ENCODE assay signal across 10 mouse cellular contexts in the genomic region with DNA sequence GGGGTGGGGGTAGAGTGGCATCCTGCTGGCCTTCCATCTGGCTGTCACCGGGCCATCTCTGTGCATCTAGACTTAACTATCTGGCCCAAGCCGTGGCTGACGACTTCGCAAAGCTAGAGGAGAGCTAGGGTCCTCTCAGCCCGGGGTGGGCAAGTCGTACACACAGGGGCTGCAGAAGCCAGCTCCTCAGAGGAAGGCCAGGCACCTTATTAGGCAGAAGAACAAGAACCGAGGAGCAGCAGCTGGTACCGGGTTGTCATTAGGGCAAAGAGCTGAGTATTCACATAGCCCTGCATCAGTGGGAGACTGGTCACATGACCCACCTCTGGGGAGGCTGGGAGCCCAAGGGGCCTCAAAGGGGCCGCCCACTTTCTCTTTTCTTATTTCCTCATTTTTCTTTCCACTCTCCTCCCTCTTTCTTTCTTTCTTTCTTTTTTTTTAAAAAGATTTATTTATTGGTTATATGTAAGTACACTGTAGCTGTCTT. TPM values are rescaled to one million over a fixed set of nuclear protein-coding genes. Genes with fewer than 3 reads are reported as not detected.
DNase-seq lines count a peak whose midpoint lies in the region; ATAC-seq and TF ChIP-seq lines count a peak whose summit lies in the region.
"Had no signal": no experiment of that assay in that cellular context is flagged by ENCODE, and none has a peak within 500 bp of the region (broad histone marks: within the 10 kb centered on the region; RNA-seq: fewer than 3 reads in every experiment).

No protein-coding gene starts in this region.

- no peaks in the 10 kb centered on the region for H3K79me2 ChIP-seq in heart, adult 2 months (replicated peaks; ENCODE audit: control insufficient read depth, insufficient read depth, low read length)

- no peaks in the 10 kb centered on the region for H3K36me3 ChIP-seq in heart, embryonic 12.5 days
- no peaks in the 10 kb centered on the region for H3K36me3 ChIP-seq in heart, adult 2 months (ENCODE audit: control insufficient read depth, insufficient read depth, low read length)
- H3K36me3 ChIP-seq in E14TG2a.4 (ENCODE audit: insufficient read depth, low read length): no peaks in the 10 kb centered on the region
- no peaks in the 10 kb centered on the region for H3K36me3 ChIP-seq in hindbrain, embryonic 10.5 days
- no peaks in the 10 kb centered on the region for H3K36me3 ChIP-seq in midbrain, embryonic 12.5 days

- no peak overlapping the region for H3K27ac ChIP-seq in heart, embryonic 12.5 days (ENCODE audit: poor library complexity, severe bottlenecking)
- no peak overlapping the region for H3K27ac ChIP-seq in heart, adult 2 months
- H3K27ac ChIP-seq in hindbrain, embryonic 10.5 days: peak overlapping the region; percentile 73
- peak overlapping the region; percentile 52 for H3K27ac ChIP-seq in midbrain, embryonic 12.5 days (replicated peaks)

- WGBS in heart, embryonic 12.5 days: 6% methylated on average over 9 of the region's 9 CpGs
- 15% methylated on average over 9 of the region's 9 CpGs for WGBS in heart, adult 2 months
- 7% methylated on average over 9 of the region's 9 CpGs for WGBS in hindbrain, embryonic 10.5 days
- WGBS in midbrain, embryonic 12.5 days: 6% methylated on average over 9 of the region's 9 CpGs

- ATAC-seq in heart, embryonic 12.5 days (ENCODE audit: insufficient number of reproducible peaks, low FRiP score): no peak
- ATAC-seq in midbrain, embryonic 12.5 days (ENCODE audit: low FRiP score, low read depth): 0 out of 2 replicates have a peak, but pooled peaks have one; percentile 44
- ATAC-seq: CD4-positive, CD25-positive, alpha-beta regulatory T cell, adult 4 months had no signal

- H3K9me3 ChIP-seq in heart, embryonic 12.5 days (replicated peaks): no peaks in the 10 kb centered on the region
- no peaks in the 10 kb centered on the region for H3K9me3 ChIP-seq in E14TG2a.4 (ENCODE audit: low read length)
- no peaks in the 10 kb centered on the region for H3K9me3 ChIP-seq in hindbrain, embryonic 10.5 days
- no peaks in the 10 kb centered on the region for H3K9me3 ChIP-seq in midbrain, embryonic 12.5 days

- peak overlapping the region; percentile 41; the same call in 1 of the 2 replicates for H3K9ac ChIP-seq in heart, embryonic 12.5 days
- no peak overlapping the region for H3K9ac ChIP-seq in heart, adult 2 months (ENCODE audit: low read depth, low read length)
- H3K9ac ChIP-seq in midbrain, embryonic 12.5 days (replicated peaks): peak overlapping the region; percentile 28; the same call in 1 of the 2 replicates

- intact Hi-C loops in heart, adult 2 months (cut with DNase I): no loop called here

- H3K4me3 ChIP-seq in heart, embryonic 12.5 days: peak overlapping the region; percentile 30
- no peak overlapping the region for H3K4me3 ChIP-seq in heart, adult 2 months
- H3K4me3 ChIP-seq in E14TG2a.4 (replicated peaks; ENCODE audit: low read length): peak overlapping the region; percentile 43
- H3K4me3 ChIP-seq in hindbrain, embryonic 10.5 days: peak overlapping the region; percentile 41
- H3K4me3 ChIP-seq in midbrain, embryonic 12.5 days: 0 out of 2 replicates have a peak overlapping the region, but pooled peaks have one; percentile 8

- no peak for TF ChIP-seq CTCF in heart, adult 2 months (IDR thresholded peaks at IDR 0.05)
- no peak for TF ChIP-seq CTCF in E14TG2a.4 (conservative IDR thresholded peaks at IDR 0.05; ENCODE audit: low read length)

- H3K4me2 ChIP-seq in heart, embryonic 12.5 days: peak overlapping the region; percentile 63
- H3K4me2 ChIP-seq in midbrain, embryonic 12.5 days (replicated peaks): peak overlapping the region; percentile 41

- no peak for DNase-seq in heart, adult 2 months
- no peak for DNase-seq in hindbrain, embryonic 10.5 days (ENCODE audit: low spot score)
- DNase-seq in left cerebral cortex, adult 11 months (ENCODE audit: low spot score): no peak
- no peak for DNase-seq in thymus, postnatal 14 days
- DNase-seq in layer of hippocampus, postnatal 10 days (ENCODE audit: low spot score in 2 of 2): no peak

- no peak for TF ChIP-seq POLR2A in heart, adult 2 months (IDR thresholded peaks at IDR 0.05; ENCODE audit: insufficient read depth, low read depth, low read length)

- no peaks in the 10 kb centered on the region for H3K27me3 ChIP-seq in heart, embryonic 12.5 days (replicated peaks)
- H3K27me3 ChIP-seq in heart, adult 2 months (ENCODE audit: control insufficient read depth, insufficient read depth, low read length): no peaks in the 10 kb centered on the region
- H3K27me3 ChIP-seq in E14TG2a.4 (ENCODE audit: insufficient read depth, low read length): peaks cover 7% of the 10 kb centered on the region
- no peaks in the 10 kb centered on the region for H3K27me3 ChIP-seq in hindbrain, embryonic 10.5 days (ENCODE audit: insufficient read depth, poor library complexity, severe bottlenecking)
- H3K27me3 ChIP-seq in midbrain, embryonic 12.5 days: 0 out of 2 replicates have a peak, but pooled peaks cover 4% of the 10 kb centered on the region

- no peak for TF ChIP-seq EP300 in heart, adult 2 months (IDR thresholded peaks at IDR 0.05; ENCODE audit: insufficient read depth, low read depth, low read length)

- peaks cover 12% of the 10 kb centered on the region for H3K4me1 ChIP-seq in heart, embryonic 12.5 days (replicated peaks)
- 0 out of 2 replicates have a peak, but pooled peaks cover 1% of the 10 kb centered on the region for H3K4me1 ChIP-seq in heart, adult 2 months (ENCODE audit: control insufficient read depth, insufficient read depth, low read length)
- H3K4me1 ChIP-seq in E14TG2a.4 (replicated peaks; ENCODE audit: low read depth, low read length): peaks cover 42% of the 10 kb centered on the region
- peaks cover 19% of the 10 kb centered on the region for H3K4me1 ChIP-seq in hindbrain, embryonic 10.5 days (replicated peaks)
- peaks cover 17% of the 10 kb centered on the region for H3K4me1 ChIP-seq in midbrain, embryonic 12.5 days

RNA-seq across cellular contexts. Expression of gene Jph3, which starts 30.8 kb away (rescaled TPM):
- 0.27 and 0.31 TPM in 2 replicates for polyA plus RNA-seq in heart, embryonic 12.5 days (2016; fragmentation: Nextera tagmentation; extraction: Ambion mirVana)
- total RNA-seq in heart, adult 2 months (2021): under 1 TPM in 1 of 2 experiments, not detected in 1; 0.11 TPM
- 0.09 and 0.10 TPM in 2 replicates for polyA plus RNA-seq in heart, adult 2 months (2012; rRNA removed)
- 10.1 and 22.4 TPM in 2 replicates for polyA plus RNA-seq in hindbrain, embryonic 10.5 days (2016; fragmentation: Nextera tagmentation; extraction: Ambion mirVana)
- polyA plus RNA-seq in midbrain, embryonic 12.5 days (2016; fragmentation: Nextera tagmentation; extraction: Ambion mirVana): 35.8 and 39.1 TPM in 2 replicates
- 100 to 1,000 TPM; 155 TPM for total RNA-seq in layer of hippocampus, postnatal 10 days (2021)
- total RNA-seq: liver, adult 2 months had no signal
- polyA plus RNA-seq: liver, adult 2 months had no signal

RNA-seq across cellular contexts. Expression of gene Zcchc14, which starts 46.0 kb away (rescaled TPM):
- polyA plus RNA-seq in heart, embryonic 12.5 days (2016; fragmentation: Nextera tagmentation; extraction: Ambion mirVana): 9.2 and 9.9 TPM in 2 replicates
- total RNA-seq in heart, adult 2 months (2021): 10 to 100 TPM; 28.5 to 30.0 TPM
- 17.6 and 22.1 TPM in 2 replicates for polyA plus RNA-seq in heart, adult 2 months (2012; rRNA removed)
- 14.6 and 17.3 TPM in 2 replicates for polyA plus RNA-seq in hindbrain, embryonic 10.5 days (2016; fragmentation: Nextera tagmentation; extraction: Ambion mirVana)
- 27.7 TPM in 2 replicates for polyA plus RNA-seq in midbrain, embryonic 12.5 days (2016; fragmentation: Nextera tagmentation; extraction: Ambion mirVana)
- 10 to 100 TPM; 93.9 to 95.2 TPM for total RNA-seq in layer of hippocampus, postnatal 10 days (2021)

Comparison
In these comparisons a context has a peak if more than half of its experiments do, and no peak if none do; other contexts are left out.
1. H3K27ac ChIP-seq: peak in hindbrain, embryonic 10.5 days (single experiment) and midbrain, embryonic 12.5 days (single experiment); none in heart, embryonic 12.5 days (single experiment) and heart, adult 2 months (single experiment).